Mouse (Mus musculus): ENCODE data around the gene Igdcc3. TPM values are rescaled to one million over a fixed set of nuclear protein-coding genes. Genes with fewer than 3 reads are reported as not detected.
"Not testable (repeated sequence)": the region's sequence is repeated elsewhere in the genome, so short reads cannot be mapped to it uniquely, and the experiment has no call there.

Igdcc3 gene
- total and polyA plus RNA-seq, 3 experiments = 0.49 TPM; not detected in 2

- no peaks in the 10 kb centered on the region for H3K27me3 ChIP-seq (ENCODE audit: insufficient read depth, low read length)
- DNase-seq (ENCODE audit: low spot score) = peak; percentile 90
- peaks cover 66% of the 10 kb centered on the region for H3K4me1 ChIP-seq (ENCODE audit: insufficient read depth, low read depth, low read length)
- H3K4me3 ChIP-seq (ENCODE audit: low read depth, low read length) = peak overlapping the region; percentile 79
- H3K9me3 ChIP-seq (replicated peaks) = peaks cover 14% of the 10 kb centered on the region
- peak; percentile 28 for ATAC-seq (ENCODE audit: extremely low read depth, insufficient number of reproducible peaks, low FRiP score, poor library complexity, severe bottlenecking)
- peaks cover 8% of the 10 kb centered on the region for H3K36me3 ChIP-seq (replicated peaks)
- TF ChIP-seq GATA1 (IDR thresholded peaks at IDR 0.05; ENCODE audit: borderline replicate concordance, low read length) (no peak), POLR2AphosphoS5 (IDR thresholded peaks at IDR 0.05; ENCODE audit: insufficient replicate concordance, low read depth, low read length) (no peak), TAL1 (conservative IDR thresholded peaks at IDR 0.05; ENCODE audit: low read depth, low read length) (no peak)
These were observed 73.9 kb downstream of the Igdcc3 start for GRCm38 (mm10) chr9:65214778-65215493.

- ATAC-seq (ENCODE audit: extremely low read depth, insufficient number of reproducible peaks, low FRiP score, poor library complexity, severe bottlenecking) = peak; percentile 68
- DNase-seq (ENCODE audit: low spot score) = peak; percentile 87
- no peak for TF ChIP-seq GATA2 (IDR thresholded peaks at IDR 0.05; ENCODE audit: borderline replicate concordance, low read depth, low read length)
- TF ChIP-seq GATA1 (IDR thresholded peaks at IDR 0.05; ENCODE audit: borderline replicate concordance, low read length) = no peak
- peak; percentile 94 for TF ChIP-seq TAL1 (conservative IDR thresholded peaks at IDR 0.05; ENCODE audit: low read depth, low read length)
- TF ChIP-seq CTCF (IDR thresholded peaks at IDR 0.05; ENCODE audit: low read depth, low read length) = no peak
- no peak; the same call in 1 of the 2 replicates for TF ChIP-seq POLR2AphosphoS5 (IDR thresholded peaks at IDR 0.05; ENCODE audit: insufficient replicate concordance, low read depth, low read length)
- Histone ChIP-seq H3K27me3 (ENCODE audit: insufficient read depth, low read length) (no peaks in the 10 kb centered on the region), H3K36me3 (replicated peaks) (peaks cover 13% of the 10 kb centered on the region), H3K4me1 (ENCODE audit: insufficient read depth, low read depth, low read length) (peaks cover 65% of the 10 kb centered on the region), H3K4me3 (ENCODE audit: low read depth, low read length) (peak overlapping the region; percentile 79), H3K9me3 (replicated peaks) (peaks cover 14% of the 10 kb centered on the region)
These were observed 74.6 kb downstream of the Igdcc3 start for GRCm38 (mm10) chr9:65215494-65216126.

- DNase-seq (ENCODE audit: low spot score) (no peak), ATAC-seq (ENCODE audit: extremely low read depth, insufficient number of reproducible peaks, low FRiP score, poor library complexity, severe bottlenecking) (no peak)
- Histone ChIP-seq H3K4me1 (ENCODE audit: insufficient read depth, low read depth, low read length) (peaks cover 64% of the 10 kb centered on the region), H3K4me3 (ENCODE audit: low read depth, low read length) (peak overlapping the region; percentile 36; the same call in 1 of the 2 replicates), H3K36me3 (replicated peaks) (peaks cover 23% of the 10 kb centered on the region), H3K9me3 (replicated peaks) (peaks cover 14% of the 10 kb centered on the region), H3K27me3 (ENCODE audit: insufficient read depth, low read length) (no peaks in the 10 kb centered on the region)
- no peak for TF ChIP-seq CTCF (IDR thresholded peaks at IDR 0.05; ENCODE audit: low read depth, low read length)
- TF ChIP-seq TAL1 (conservative IDR thresholded peaks at IDR 0.05; ENCODE audit: low read depth, low read length) = no peak
- TF ChIP-seq GATA1 (IDR thresholded peaks at IDR 0.05; ENCODE audit: borderline replicate concordance, low read length) = no peak
- no peak for TF ChIP-seq POLR2AphosphoS5 (IDR thresholded peaks at IDR 0.05; ENCODE audit: insufficient replicate concordance, low read depth, low read length)
- TF ChIP-seq GATA2 (IDR thresholded peaks at IDR 0.05; ENCODE audit: borderline replicate concordance, low read depth, low read length) = no peak
These were observed 76.0 kb downstream of the Igdcc3 start for GRCm38 (mm10) chr9:65216972-65217371.

- H3K4me3 ChIP-seq (ENCODE audit: low read depth, low read length) = peak overlapping the region; percentile 62; the same call in 1 of the 2 replicates
- ATAC-seq (ENCODE audit: extremely low read depth, insufficient number of reproducible peaks, low FRiP score, poor library complexity, severe bottlenecking) (peak; percentile 50), DNase-seq (ENCODE audit: low spot score) (no peak)
- peaks cover 68% of the 10 kb centered on the region for H3K4me1 ChIP-seq (ENCODE audit: insufficient read depth, low read depth, low read length)
- H3K27me3 ChIP-seq (ENCODE audit: insufficient read depth, low read length) = no peaks in the 10 kb centered on the region
- H3K9me3 ChIP-seq (replicated peaks) = peaks cover 14% of the 10 kb centered on the region
- peaks cover 29% of the 10 kb centered on the region for H3K36me3 ChIP-seq (replicated peaks)
- TF ChIP-seq GATA1 (IDR thresholded peaks at IDR 0.05; ENCODE audit: borderline replicate concordance, low read length) = no peak
- no peak for TF ChIP-seq GATA2 (IDR thresholded peaks at IDR 0.05; ENCODE audit: borderline replicate concordance, low read depth, low read length)
- no peak for TF ChIP-seq TAL1 (conservative IDR thresholded peaks at IDR 0.05; ENCODE audit: low read depth, low read length)
- TF ChIP-seq CTCF (IDR thresholded peaks at IDR 0.05; ENCODE audit: low read depth, low read length) = no peak
- no peak for TF ChIP-seq POLR2AphosphoS5 (IDR thresholded peaks at IDR 0.05; ENCODE audit: insufficient replicate concordance, low read depth, low read length)
These were observed 76.7 kb downstream of the Igdcc3 start for GRCm38 (mm10) chr9:65217661-65218060.

DNA sequence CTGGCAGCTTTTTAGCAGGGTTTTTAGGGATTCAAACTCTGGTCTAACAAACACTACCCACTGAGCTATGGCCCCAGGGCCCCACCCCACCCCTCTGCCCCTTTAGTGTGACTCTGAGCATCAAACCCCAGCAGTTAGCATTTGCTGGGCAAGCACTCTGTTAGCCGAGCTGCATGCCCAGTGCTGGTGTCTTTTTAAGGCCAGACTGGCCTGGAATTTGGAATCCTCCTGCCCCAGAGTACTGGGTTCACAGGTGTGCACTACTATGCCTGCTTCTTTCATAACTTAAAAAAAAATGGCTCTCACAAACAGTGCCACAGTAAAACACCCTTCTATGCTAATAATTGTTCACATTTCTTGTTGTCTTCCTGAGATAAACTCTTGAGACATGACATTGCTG lies 77.9 kb downstream of the Igdcc3 start:
- H3K4me3 ChIP-seq (ENCODE audit: low read depth, low read length) = peak overlapping the region; percentile 38; the same call in 1 of the 2 replicates
- no peak for ATAC-seq (ENCODE audit: extremely low read depth, insufficient number of reproducible peaks, low FRiP score, poor library complexity, severe bottlenecking)
- TF ChIP-seq GATA2 (IDR thresholded peaks at IDR 0.05; ENCODE audit: borderline replicate concordance, low read depth, low read length) (no peak), GATA1 (IDR thresholded peaks at IDR 0.05; ENCODE audit: borderline replicate concordance, low read length) (no peak), TAL1 (conservative IDR thresholded peaks at IDR 0.05; ENCODE audit: low read depth, low read length) (no peak), POLR2AphosphoS5 (IDR thresholded peaks at IDR 0.05; ENCODE audit: insufficient replicate concordance, low read depth, low read length) (no peak), CTCF (IDR thresholded peaks at IDR 0.05; ENCODE audit: low read depth, low read length) (no peak)
- no peaks in the 10 kb centered on the region for H3K27me3 ChIP-seq (ENCODE audit: insufficient read depth, low read length)
- H3K9me3 ChIP-seq (replicated peaks) = peaks cover 7% of the 10 kb centered on the region
- H3K36me3 ChIP-seq (replicated peaks) = peaks cover 42% of the 10 kb centered on the region
- peaks cover 76% of the 10 kb centered on the region for H3K4me1 ChIP-seq (ENCODE audit: insufficient read depth, low read depth, low read length)
- DNase-seq (ENCODE audit: low spot score) = no peak

- Histone ChIP-seq H3K4me1 (ENCODE audit: insufficient read depth, low read depth, low read length) (peaks cover 76% of the 10 kb centered on the region), H3K36me3 (replicated peaks) (peaks cover 49% of the 10 kb centered on the region)
These were observed 79.4 kb downstream of the Igdcc3 start for GRCm38 (mm10) chr9:65220398-65220797.

More at GRCm38 (mm10) chr9:65220398-65220797, 79.4 kb downstream of the Igdcc3 start:
- not testable (repeated sequence) for H3K4me3 ChIP-seq (ENCODE audit: low read depth, low read length); H3K9me3 ChIP-seq (replicated peaks); DNase-seq (ENCODE audit: low spot score); H3K27me3 ChIP-seq (ENCODE audit: insufficient read depth, low read length); ATAC-seq (ENCODE audit: extremely low read depth, insufficient number of reproducible peaks, low FRiP score, poor library complexity, severe bottlenecking)
